Mouse (Mus musculus): ENCODE data around the gene Nck2. TPM values are rescaled to one million over a fixed set of nuclear protein-coding genes. Genes with fewer than 3 reads are reported as not detected.
A peak's percentile ranks its signal among the peaks of the same experiment; 100 is the strongest.

The Nck2 gene
- polyA plus RNA-seq, 1 experiment from 2014 or later, result 31.0 TPM

DNA sequence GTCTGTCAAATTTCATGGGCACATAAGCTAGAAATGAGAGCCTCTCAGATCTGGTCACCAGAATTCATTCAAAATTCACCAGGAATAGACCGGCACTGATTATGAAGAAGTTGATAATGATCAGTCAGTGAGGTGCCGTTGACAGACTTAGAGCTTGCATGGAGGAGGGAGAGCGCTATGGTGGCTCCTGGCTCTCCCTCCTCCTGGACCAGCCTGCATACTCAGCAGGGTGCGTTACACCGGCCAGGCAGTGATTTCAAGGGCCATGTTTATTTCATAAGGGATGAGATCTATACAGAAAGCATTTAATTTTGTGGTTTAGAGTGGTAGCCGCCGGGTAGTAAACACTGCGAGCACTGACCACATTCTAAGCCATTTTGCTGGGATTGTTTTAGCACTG, 67.3 kb downstream of the Nck2 start:
- H3K4me3 ChIP-seq (replicated peaks), result no peak overlapping the region
- H3K9me3 ChIP-seq (replicated peaks), result no peaks in the 10 kb centered on the region
- no peak overlapping the region for H3K4me2 ChIP-seq
- peaks cover 2% of the 10 kb centered on the region for H3K4me1 ChIP-seq
- WGBS, result 79% methylated on average over 8 of the region's 8 CpGs
- H3K9ac ChIP-seq (replicated peaks), result no peak overlapping the region
- H3K27ac ChIP-seq (replicated peaks), result no peak overlapping the region
- H3K36me3 ChIP-seq, result peaks cover 6% of the 10 kb centered on the region; the same call in 1 of the 2 replicates
- no peak for ATAC-seq (ENCODE audit: low FRiP score)
- H3K27me3 ChIP-seq (replicated peaks), result no peaks in the 10 kb centered on the region

DNA sequence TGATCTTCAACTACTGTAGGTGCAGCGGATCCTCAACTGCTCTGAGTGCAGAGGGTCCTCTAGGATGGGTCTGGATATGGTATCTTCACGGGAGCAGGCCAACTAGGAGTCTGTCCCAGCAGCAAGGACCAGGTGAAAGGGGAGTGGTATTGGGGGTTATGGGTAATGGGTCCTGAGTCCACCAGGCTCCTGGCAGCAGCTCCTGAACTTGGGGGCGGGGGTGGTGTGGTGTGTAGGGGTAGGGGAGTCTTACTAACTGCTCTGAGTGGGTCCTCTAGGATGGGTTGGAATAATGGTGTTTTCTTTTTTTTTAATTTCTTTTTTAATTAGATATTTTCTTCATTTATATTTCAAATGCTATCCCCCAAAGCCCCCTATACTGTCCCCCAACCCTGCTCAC, 73.0 kb downstream of the Nck2 start:
- Histone ChIP-seq H3K4me1 (no peaks in the 10 kb centered on the region), H3K27me3 (replicated peaks) (no peaks in the 10 kb centered on the region), H3K36me3 (peaks cover 5% of the 10 kb centered on the region; the same call in 1 of the 2 replicates), H3K4me2 (no peak overlapping the region), H3K9ac (replicated peaks) (no peak overlapping the region), H3K4me3 (replicated peaks) (no peak overlapping the region), H3K27ac (replicated peaks) (no peak overlapping the region), H3K9me3 (replicated peaks) (no peaks in the 10 kb centered on the region)
- 97% methylated on average over 3 of the region's 3 CpGs for WGBS
- ATAC-seq (ENCODE audit: low FRiP score), result no peak

DNA sequence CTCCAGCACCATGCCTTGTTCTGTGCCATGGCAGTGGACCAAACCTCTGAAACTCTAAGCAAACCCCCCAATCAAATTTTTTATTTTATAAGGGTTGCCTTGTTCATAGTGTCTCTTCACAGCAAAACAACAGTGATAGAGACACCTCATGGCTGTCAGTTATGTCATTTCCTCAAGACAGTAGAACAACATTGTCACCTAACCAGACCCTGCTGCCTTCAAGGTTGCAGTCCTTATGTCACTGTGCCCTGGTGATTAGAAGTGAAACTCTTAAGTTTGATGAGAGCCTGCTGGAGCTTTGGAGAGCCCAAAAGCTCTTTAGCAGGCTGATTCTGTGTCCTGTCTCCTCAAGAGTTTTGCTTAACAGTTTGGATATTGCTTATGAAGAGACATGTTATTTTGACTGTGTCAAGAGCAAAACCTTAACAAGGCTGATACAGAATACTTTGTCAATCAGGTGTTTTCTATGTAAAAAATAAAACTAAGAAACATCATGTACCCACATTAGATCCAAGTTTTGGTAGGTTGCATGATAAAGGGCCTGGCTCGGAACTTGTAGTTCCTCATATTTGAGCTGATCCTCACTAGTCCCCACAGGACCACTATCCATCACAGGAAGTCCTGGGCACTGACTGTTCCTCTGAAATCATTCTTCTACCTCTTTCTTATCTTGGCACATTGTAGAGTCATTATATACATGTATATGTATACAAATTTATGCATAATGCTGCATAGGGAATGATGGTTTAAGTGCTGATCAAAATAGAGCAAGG, 76.0 kb downstream of the Nck2 start:
- no peak for ATAC-seq (ENCODE audit: low FRiP score)
- H3K4me1 ChIP-seq, result no peaks in the 10 kb centered on the region; the same call in 1 of the 2 replicates
- no peak overlapping the region for H3K4me2 ChIP-seq
- H3K9me3 ChIP-seq (replicated peaks), result no peaks in the 10 kb centered on the region
- H3K27ac ChIP-seq (replicated peaks), result no peak overlapping the region
- no peaks in the 10 kb centered on the region for H3K36me3 ChIP-seq
- H3K4me3 ChIP-seq (replicated peaks), result no peak overlapping the region
- H3K9ac ChIP-seq (replicated peaks), result no peak overlapping the region
- H3K27me3 ChIP-seq (replicated peaks), result no peaks in the 10 kb centered on the region
- WGBS, result 91% methylated on average over 1 of the region's 1 CpGs

DNA sequence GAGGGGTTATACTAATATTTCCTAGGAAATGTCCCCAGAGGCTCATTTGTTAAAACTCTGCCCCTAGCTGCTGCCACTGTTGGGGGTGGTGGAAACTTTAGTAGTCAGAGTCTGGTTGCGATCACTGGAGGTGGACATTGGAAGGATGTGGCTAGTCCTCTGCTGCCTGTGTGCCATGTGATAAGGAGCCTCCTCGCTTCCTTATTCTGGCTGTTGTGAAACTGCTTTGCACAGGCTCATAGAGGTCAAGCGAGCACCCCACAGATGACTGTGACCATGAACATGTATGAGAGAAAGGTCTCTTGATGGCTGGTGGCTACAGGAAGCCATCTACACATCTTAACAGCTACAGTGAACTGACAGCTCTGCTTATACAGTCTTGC, 76.6 kb downstream of the Nck2 start:
- no peak overlapping the region for H3K27ac ChIP-seq (replicated peaks)
- no peaks in the 10 kb centered on the region for H3K36me3 ChIP-seq
- H3K9me3 ChIP-seq (replicated peaks), result no peaks in the 10 kb centered on the region
- ATAC-seq (ENCODE audit: low FRiP score), result no peak
- WGBS, result 95% methylated on average over 3 of the region's 3 CpGs
- no peak overlapping the region for H3K4me3 ChIP-seq (replicated peaks)
- H3K9ac ChIP-seq (replicated peaks), result no peak overlapping the region
- H3K27me3 ChIP-seq (replicated peaks), result no peaks in the 10 kb centered on the region
- no peaks in the 10 kb centered on the region; the same call in 1 of the 2 replicates for H3K4me1 ChIP-seq
- H3K4me2 ChIP-seq, result no peak overlapping the region

DNA sequence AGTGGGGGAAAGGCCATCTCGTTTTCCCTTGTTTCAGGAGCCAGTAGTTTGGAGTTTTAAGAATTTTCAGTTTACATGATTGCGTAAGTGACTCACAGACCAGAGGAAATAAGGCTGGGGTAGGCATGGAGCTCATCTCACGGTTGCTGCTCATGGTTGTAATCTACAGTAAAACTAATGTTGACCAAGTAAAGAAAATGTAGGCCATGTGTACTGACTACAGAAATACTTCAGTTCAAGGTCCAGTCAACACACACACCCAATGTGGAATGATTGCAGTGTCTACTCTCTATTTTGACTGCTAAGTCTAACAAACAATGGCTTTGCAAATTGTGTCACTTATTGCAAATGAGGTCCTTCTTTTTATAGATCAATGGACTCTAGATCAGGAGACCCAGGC, 77.1 kb downstream of the Nck2 start:
- Histone ChIP-seq H3K4me3 (replicated peaks) (no peak overlapping the region), H3K27ac (replicated peaks) (no peak overlapping the region), H3K4me1 (no peaks in the 10 kb centered on the region; the same call in 1 of the 2 replicates), H3K27me3 (replicated peaks) (no peaks in the 10 kb centered on the region), H3K9ac (replicated peaks) (no peak overlapping the region), H3K4me2 (no peak overlapping the region), H3K36me3 (no peaks in the 10 kb centered on the region), H3K9me3 (replicated peaks) (no peaks in the 10 kb centered on the region)
- WGBS, result 87% methylated on average over 3 of the region's 3 CpGs
- no peak for ATAC-seq (ENCODE audit: low FRiP score)

DNA sequence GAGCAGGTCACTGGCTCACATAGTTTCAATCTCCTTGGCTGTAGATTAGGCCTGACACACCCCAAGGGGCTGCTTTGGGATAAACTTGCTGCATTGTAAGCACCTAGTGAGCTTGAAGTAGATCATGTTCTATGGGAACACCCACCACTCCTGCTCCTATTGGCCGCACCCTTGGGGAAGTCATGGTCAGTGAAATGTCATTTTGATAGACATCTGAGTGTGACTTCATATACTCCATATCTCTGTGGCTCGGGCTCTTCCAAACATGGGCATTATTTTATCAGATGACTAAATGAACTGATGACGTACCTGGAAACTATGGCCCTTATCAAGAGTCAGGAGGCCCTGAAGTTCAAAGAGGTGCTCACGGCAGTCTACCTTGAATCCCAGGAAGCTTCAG, 77.6 kb downstream of the Nck2 start:
- Histone ChIP-seq H3K4me1 (peaks cover 1% of the 10 kb centered on the region; the same call in 1 of the 2 replicates), H3K27me3 (replicated peaks) (no peaks in the 10 kb centered on the region), H3K4me3 (replicated peaks) (no peak overlapping the region), H3K4me2 (no peak overlapping the region), H3K9ac (replicated peaks) (no peak overlapping the region), H3K27ac (replicated peaks) (no peak overlapping the region), H3K9me3 (replicated peaks) (no peaks in the 10 kb centered on the region), H3K36me3 (no peaks in the 10 kb centered on the region)
- 95% methylated on average over 4 of the region's 4 CpGs for WGBS
- no peak for ATAC-seq (ENCODE audit: low FRiP score)

DNA sequence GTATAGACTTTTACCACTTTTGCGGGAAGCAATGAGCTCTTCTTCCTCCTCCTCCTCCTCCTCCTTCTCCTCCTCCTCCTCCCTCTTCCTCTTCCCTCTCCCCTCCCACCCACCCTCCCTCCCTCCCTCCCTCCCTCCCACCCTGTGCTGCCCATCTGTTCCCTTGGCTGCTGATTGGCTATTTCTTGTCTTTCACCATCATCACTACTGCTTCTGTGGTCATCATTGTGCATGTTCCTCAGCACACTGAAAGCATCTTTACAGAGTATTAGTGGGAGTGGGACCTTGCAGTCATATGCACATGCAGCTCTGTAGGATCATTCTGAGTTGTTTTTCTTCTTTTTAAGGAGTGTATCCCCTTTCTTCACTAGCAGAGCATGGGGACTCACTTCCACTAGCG, 78.6 kb downstream of the Nck2 start:
- H3K4me2 ChIP-seq, result no peak overlapping the region
- no peak for ATAC-seq (ENCODE audit: low FRiP score)
- H3K27ac ChIP-seq (replicated peaks), result no peak overlapping the region
- 53% methylated on average over 2 of the region's 2 CpGs for WGBS
- H3K27me3 ChIP-seq (replicated peaks), result no peaks in the 10 kb centered on the region
- H3K9ac ChIP-seq (replicated peaks), result no peak overlapping the region
- no peaks in the 10 kb centered on the region for H3K36me3 ChIP-seq
- no peaks in the 10 kb centered on the region for H3K9me3 ChIP-seq (replicated peaks)
- H3K4me3 ChIP-seq (replicated peaks), result no peak overlapping the region
- peaks cover 4% of the 10 kb centered on the region; the same call in 1 of the 2 replicates for H3K4me1 ChIP-seq

DNA sequence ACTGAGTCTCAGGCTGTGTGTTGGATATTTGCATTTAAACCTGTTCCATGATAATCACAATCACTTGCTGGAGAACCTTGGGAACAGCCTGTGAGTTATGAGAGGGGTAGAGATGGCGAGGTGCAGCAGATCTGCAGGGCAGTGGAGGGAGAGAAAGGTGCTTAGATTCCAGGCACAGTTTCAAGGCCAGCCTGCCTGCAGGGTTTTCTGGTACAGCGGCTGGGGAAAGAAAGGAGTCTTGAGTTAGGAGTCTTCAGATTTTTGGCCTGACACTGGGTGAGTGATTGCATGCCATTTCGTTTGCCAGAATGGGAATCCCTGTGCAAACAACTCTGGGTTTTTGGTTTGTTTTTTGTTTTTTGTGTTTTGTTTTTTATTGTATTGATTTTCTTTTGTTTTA, 80.0 kb downstream of the Nck2 start:
- peaks cover 4% of the 10 kb centered on the region; the same call in 1 of the 2 replicates for H3K4me1 ChIP-seq
- H3K36me3 ChIP-seq, result no peaks in the 10 kb centered on the region
- H3K27ac ChIP-seq (replicated peaks), result no peak overlapping the region
- no peak overlapping the region for H3K4me3 ChIP-seq (replicated peaks)
- H3K9me3 ChIP-seq (replicated peaks), result no peaks in the 10 kb centered on the region
- H3K27me3 ChIP-seq (replicated peaks), result no peaks in the 10 kb centered on the region
- ATAC-seq (ENCODE audit: low FRiP score), result no peak
- WGBS, result 64% methylated on average over 3 of the region's 3 CpGs
- H3K9ac ChIP-seq (replicated peaks), result no peak overlapping the region
- no peak overlapping the region for H3K4me2 ChIP-seq

DNA sequence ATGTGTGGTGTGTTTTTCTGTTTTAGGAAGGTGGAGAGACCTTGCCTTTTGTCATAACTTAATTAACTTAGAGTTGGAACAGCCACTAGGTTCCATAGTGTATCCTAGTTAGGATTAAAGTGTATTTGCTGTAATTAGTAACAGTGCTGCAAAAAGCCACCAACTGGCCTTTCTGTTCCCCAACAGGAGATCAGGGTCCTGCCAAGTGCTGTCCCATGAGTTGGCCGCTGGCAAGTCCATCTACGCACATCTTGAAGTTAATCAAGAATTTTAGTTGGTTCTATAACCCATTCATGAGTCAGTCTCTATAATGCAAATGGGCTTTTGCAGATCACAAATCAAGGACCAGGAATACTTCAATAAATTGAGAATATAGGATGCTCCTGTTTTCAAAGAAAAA, 83.9 kb downstream of the Nck2 start:
- no peak for ATAC-seq (ENCODE audit: low FRiP score)
- no peak overlapping the region for H3K27ac ChIP-seq (replicated peaks)
- no peaks in the 10 kb centered on the region for H3K36me3 ChIP-seq
- peaks cover 20% of the 10 kb centered on the region for H3K4me1 ChIP-seq
- H3K9me3 ChIP-seq (replicated peaks), result no peaks in the 10 kb centered on the region
- no peaks in the 10 kb centered on the region for H3K27me3 ChIP-seq (replicated peaks)
- no peak overlapping the region for H3K4me2 ChIP-seq
- no peak overlapping the region for H3K9ac ChIP-seq (replicated peaks)
- WGBS, result 91% methylated on average over 2 of the region's 2 CpGs
- no peak overlapping the region for H3K4me3 ChIP-seq (replicated peaks)

DNA sequence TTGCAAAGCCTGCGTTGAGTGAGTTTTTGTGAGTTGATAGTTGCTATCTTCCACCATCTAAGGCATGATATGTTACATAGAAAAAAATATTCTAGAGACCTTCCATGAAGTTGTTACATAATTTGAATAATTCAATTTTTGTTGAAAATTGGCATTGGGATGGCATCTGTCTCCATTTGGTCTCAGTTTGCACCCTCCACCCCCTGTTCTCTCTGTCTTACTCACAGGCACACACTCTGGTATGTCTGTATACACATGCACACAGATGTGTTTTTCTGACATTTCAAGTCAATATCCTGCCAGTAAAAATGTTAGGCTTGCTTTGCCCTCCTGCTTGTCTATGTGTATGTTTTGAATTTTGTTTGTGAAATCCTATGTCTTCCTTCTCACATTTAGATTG, 84.7 kb downstream of the Nck2 start:
- Histone ChIP-seq H3K9me3 (replicated peaks) (no peaks in the 10 kb centered on the region), H3K9ac (replicated peaks) (no peak overlapping the region), H3K4me2 (no peak overlapping the region), H3K4me3 (replicated peaks) (no peak overlapping the region), H3K27ac (replicated peaks) (no peak overlapping the region), H3K27me3 (replicated peaks) (no peaks in the 10 kb centered on the region), H3K36me3 (0 out of 2 replicates have a peak, but pooled peaks cover under 1% of the 10 kb centered on the region), H3K4me1 (peaks cover 20% of the 10 kb centered on the region)
- WGBS, result 100% methylated on average over 1 of the region's 1 CpGs
- no peak for ATAC-seq (ENCODE audit: low FRiP score)

DNA sequence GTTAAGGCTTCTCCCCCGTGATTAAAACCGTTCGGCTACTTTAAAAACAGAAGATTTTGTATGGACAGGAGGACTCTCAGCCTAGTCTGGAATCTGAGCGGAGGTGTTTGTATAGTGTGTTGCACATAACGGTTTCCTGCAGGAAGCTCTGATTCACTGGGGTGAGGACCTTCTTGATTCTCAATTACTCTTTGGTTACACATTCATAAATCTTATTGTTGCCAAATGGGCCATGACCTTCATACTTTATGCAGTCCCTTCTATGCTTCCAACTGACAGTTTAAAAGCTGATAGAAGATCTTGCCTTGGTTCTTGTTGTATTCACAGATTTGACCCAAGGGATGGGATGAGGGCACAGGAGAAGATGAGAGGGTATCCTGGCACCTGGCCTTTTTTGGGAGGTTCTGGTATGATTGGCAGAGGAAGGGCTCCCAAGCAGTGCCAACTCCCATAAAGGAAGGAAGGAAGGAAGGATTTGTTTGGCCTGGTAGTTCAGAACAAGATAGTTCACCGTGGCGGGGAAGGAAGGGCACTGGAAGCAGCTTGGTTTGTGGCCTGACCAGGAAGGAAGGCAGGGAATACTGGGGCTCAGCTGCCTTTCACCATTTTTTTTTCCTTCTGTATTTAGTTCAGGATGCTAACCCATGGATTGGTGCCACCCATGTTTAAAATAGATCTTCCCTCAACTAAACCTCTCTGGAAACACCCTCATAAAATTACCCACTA, 86.1 kb downstream of the Nck2 start:
- ATAC-seq (ENCODE audit: low FRiP score), result no peak
- no peak overlapping the region for H3K27ac ChIP-seq (replicated peaks)
- no peaks in the 10 kb centered on the region for H3K9me3 ChIP-seq (replicated peaks)
- H3K4me2 ChIP-seq, result no peak overlapping the region
- H3K27me3 ChIP-seq (replicated peaks), result no peaks in the 10 kb centered on the region
- H3K36me3 ChIP-seq, result peaks cover 10% of the 10 kb centered on the region; the same call in 1 of the 2 replicates
- peaks cover 20% of the 10 kb centered on the region for H3K4me1 ChIP-seq
- WGBS, result 68% methylated on average over 7 of the region's 7 CpGs
- H3K4me3 ChIP-seq (replicated peaks), result no peak overlapping the region
- no peak overlapping the region for H3K9ac ChIP-seq (replicated peaks)

DNA sequence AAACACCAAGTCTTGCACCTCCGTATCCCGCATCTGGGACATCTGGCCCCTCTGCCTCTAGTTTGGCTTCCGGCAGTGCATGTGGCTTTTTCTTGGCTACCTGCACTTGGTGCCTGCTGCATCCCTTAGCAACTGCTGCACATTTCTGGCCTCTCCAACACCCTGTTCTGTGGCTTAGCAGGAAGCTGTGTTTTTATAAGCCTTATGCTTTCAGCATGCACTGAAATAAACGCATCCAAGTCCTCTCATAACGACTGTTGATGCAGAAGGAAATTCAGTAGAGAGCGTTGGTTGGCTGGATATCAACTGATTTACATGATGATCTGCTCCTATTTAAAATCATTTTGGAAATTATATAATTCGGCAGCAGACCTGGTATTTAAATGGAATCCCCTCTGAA, 86.9 kb downstream of the Nck2 start:
- H3K9ac ChIP-seq (replicated peaks), result no peak overlapping the region
- H3K4me1 ChIP-seq, result peaks cover 20% of the 10 kb centered on the region
- no peaks in the 10 kb centered on the region for H3K9me3 ChIP-seq (replicated peaks)
- H3K36me3 ChIP-seq, result peaks cover 10% of the 10 kb centered on the region; the same call in 1 of the 2 replicates
- no peaks in the 10 kb centered on the region for H3K27me3 ChIP-seq (replicated peaks)
- no peak overlapping the region for H3K4me2 ChIP-seq
- H3K27ac ChIP-seq (replicated peaks), result 0 out of 2 replicates have a peak overlapping the region, but pooled peaks have one; percentile 24
- H3K4me3 ChIP-seq (replicated peaks), result no peak overlapping the region
- ATAC-seq (ENCODE audit: low FRiP score), result peak; percentile 64; the same call in 1 of the 2 replicates
- WGBS, result 62% methylated on average over 7 of the region's 7 CpGs
